Mouse (Mus musculus) limb, embryonic 14.5 days (tissue): ENCODE measurements at regions not wholly inside any gene's neighbourhood (a gene's known extent, or its start where the extent isn't known, plus 50 kb on each side); places are given as distances from the start of the nearest gene placed in this dataset.
A peak's percentile ranks its signal among the peaks of the same experiment; 100 is the strongest.

Experiments used
- ATAC-seq: fragments of 200-750 bp; cut with Nextera tagmentation; 2 replicates; pipeline ENCODE4 v1.8.0; 2017; ENCODE audit warnings: low read depth, moderate number of reproducible peaks, moderate TSS enrichment; ENCODE audit not compliant: low FRiP score
- DNase-seq: peaks from one replicate; pipeline ENCODE4 v3.0.0-alpha.2; 2015; ENCODE audit warnings: low spot score
- H3K27ac ChIP-seq: fragments of 300-500 bp; sonication (generic); replicated peaks from 2 replicates; pipeline ENCODE4 v1.5.1; 2014; ENCODE audit warnings: low read depth, mild to moderate bottlenecking, low read length, moderate library complexity, mixed read lengths
- H3K27me3 ChIP-seq: fragments of 300-500 bp; sonication (generic); 2 replicates; pipeline ENCODE4 v1.6.1; 2014; ENCODE audit warnings: low read length, mixed read lengths; ENCODE audit not compliant: control insufficient read depth, insufficient read depth
- H3K36me3 ChIP-seq: fragments of 300-500 bp; sonication (generic); 2 replicates; pipeline ENCODE4 v1.6.1; 2014; ENCODE audit warnings: mild to moderate bottlenecking, low read length, moderate library complexity, mixed read lengths; ENCODE audit not compliant: control insufficient read depth, insufficient read depth
- H3K4me1 ChIP-seq: fragments of 300-500 bp; sonication (generic); 2 replicates; pipeline ENCODE4 v1.6.1; 2014; ENCODE audit warnings: antibody characterized with exemption, low read length, mixed read lengths; ENCODE audit not compliant: control insufficient read depth, insufficient read depth
- H3K4me2 ChIP-seq: fragments of 300-500 bp; sonication (generic); replicated peaks from 2 replicates; pipeline ENCODE4 v1.6.1; 2014; ENCODE audit warnings: low read depth, mild to moderate bottlenecking, low read length, moderate library complexity; ENCODE audit not compliant: severe bottlenecking
- H3K4me3 ChIP-seq: fragments of 300-500 bp; sonication (generic); replicated peaks from 2 replicates; pipeline ENCODE4 v1.5.1; 2014; ENCODE audit warnings: low read length
- H3K9ac ChIP-seq: fragments of 300-500 bp; sonication (generic); 2 replicates; pipeline ENCODE4 v1.6.1; 2014; ENCODE audit warnings: mild to moderate bottlenecking, low read depth, low read length, moderate library complexity; ENCODE audit not compliant: severe bottlenecking
- H3K9me3 ChIP-seq: fragments of 300-500 bp; sonication (generic); 2 replicates; pipeline ENCODE4 v1.6.1; 2016; ENCODE audit warnings: low read length; ENCODE audit not compliant: control insufficient read depth
- POLR2A ChIP-seq: fragments of 200-500 bp; IDR thresholded peaks from 2 replicates; pipeline ENCODE4 v1.8.0; 2012; ENCODE audit warnings: inconsistent platforms, mild to moderate bottlenecking, moderate library complexity, borderline replicate concordance; ENCODE audit not compliant: insufficient read depth, insufficient read length; ENCODE audit errors: extremely low read depth
- WGBS: fragments of 180-500 bp; shearing (Covaris S2); extraction: QIAGEN DNeasy Blood & Tissue Kit; methylation state at CpG from one replicate; pipeline ENCODE4 v1.1.7; 2014; 5-methylcytosine and 5-hydroxymethylcytosine counted together

DNA sequence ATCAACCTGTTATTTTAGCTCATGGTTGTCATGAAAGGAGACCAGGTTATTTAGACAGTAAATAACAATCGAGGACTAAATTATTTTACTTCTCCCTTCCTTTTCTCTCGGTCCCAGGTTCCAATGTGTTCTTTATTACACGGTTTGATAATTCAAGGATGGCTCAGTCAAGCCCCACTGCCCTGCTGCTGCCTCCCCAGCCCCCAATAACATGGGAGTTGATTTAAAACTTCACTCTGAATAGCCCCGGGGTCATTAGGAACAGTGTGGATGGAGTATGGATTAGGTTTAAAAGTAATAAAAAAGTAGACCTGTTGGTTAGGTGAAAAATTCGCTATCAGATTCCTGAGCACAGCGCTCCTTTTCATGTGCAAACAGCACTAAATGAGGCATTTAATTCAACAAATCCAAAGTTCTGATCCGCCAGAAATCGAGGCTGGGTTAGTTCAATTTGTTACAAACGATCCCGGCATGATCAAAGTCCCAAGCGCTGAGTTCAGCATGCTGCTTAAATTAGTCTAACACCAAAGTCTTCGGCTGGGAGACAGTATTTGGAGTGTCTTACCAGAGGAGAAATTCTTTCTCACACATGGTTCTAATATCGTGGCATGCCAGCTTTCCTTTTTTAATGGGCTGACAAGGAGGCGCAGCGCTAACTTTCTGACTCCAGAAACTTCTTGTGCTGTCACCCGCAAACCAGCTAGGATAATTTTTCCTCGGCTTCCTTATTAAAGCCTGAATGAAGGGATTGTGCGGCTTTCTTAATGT lies 146.5 kb upstream of the Irx3 start:
- Histone ChIP-seq H3K4me3 (peak overlapping the region; percentile 23), H3K36me3 (no peaks in the 10 kb centered on the region), H3K9me3 (no peaks in the 10 kb centered on the region), H3K9ac (no peak overlapping the region), H3K27me3 (peaks cover 50% of the 10 kb centered on the region; the same call in 1 of the 2 replicates), H3K4me2 (peak overlapping the region; percentile 48), H3K27ac (no peak overlapping the region), H3K4me1 (peaks cover 14% of the 10 kb centered on the region)
- DNase-seq, result peak; percentile 74
- peak; percentile 62; the same call in 1 of the 2 replicates for ATAC-seq
- WGBS, result 15% methylated on average over 18 of the region's 18 CpGs
- TF ChIP-seq POLR2A, result no peak

DNA sequence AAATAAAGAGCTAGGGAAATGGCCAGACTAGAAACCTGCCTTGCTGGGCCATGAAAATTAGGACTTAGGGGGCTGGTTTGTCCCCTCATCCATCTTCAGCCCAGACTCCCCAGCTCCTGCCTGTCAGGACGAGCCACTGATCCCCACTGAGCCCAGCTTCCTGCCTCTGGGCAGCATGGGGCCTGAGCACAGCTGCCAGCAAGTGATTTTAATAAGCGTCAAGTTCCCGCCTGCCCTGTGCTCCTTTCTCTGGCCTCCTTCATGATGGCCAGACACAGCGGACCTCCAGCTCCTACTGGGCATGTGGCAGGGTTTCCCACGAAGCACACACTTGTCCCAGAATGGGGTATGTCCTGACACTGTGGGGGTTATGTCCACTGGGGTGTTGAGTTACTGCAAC lies 139.1 kb upstream of the Irx3 start:
- WGBS, result 9% methylated on average over 5 of the region's 5 CpGs
- no peak overlapping the region for H3K4me3 ChIP-seq
- peaks cover 34% of the 10 kb centered on the region; the same call in 1 of the 2 replicates for H3K27me3 ChIP-seq
- H3K9ac ChIP-seq, result no peak overlapping the region
- DNase-seq (no peak), ATAC-seq (no peak)
- no peak overlapping the region for H3K27ac ChIP-seq
- H3K36me3 ChIP-seq, result no peaks in the 10 kb centered on the region
- no peak overlapping the region for H3K4me2 ChIP-seq
- no peaks in the 10 kb centered on the region for H3K9me3 ChIP-seq
- H3K4me1 ChIP-seq, result peaks cover 4% of the 10 kb centered on the region; the same call in 1 of the 2 replicates
- no peak for TF ChIP-seq POLR2A

DNA sequence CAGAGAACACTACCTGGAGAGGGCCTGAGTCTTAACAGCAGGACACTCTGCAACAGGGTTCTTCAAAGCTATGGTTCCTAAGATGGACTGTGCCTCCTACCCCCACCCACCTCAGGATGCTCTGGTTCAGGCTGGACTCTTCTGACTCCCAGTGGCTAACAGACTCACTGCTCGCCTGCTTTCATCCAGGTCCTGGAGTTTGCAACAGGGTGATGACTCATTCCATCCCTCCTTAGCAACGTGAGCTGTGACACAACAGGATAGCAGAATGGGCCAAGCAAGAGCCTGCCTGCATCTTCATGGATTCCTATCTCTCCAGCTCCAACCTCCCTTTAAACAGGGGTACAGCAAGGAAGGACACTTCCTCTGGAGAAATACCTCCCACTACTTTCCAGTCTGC lies 135.4 kb upstream of the Irx3 start:
- peaks cover 37% of the 10 kb centered on the region for H3K27me3 ChIP-seq
- 47% methylated on average over 2 of the region's 2 CpGs for WGBS
- ATAC-seq, result no peak

DNA sequence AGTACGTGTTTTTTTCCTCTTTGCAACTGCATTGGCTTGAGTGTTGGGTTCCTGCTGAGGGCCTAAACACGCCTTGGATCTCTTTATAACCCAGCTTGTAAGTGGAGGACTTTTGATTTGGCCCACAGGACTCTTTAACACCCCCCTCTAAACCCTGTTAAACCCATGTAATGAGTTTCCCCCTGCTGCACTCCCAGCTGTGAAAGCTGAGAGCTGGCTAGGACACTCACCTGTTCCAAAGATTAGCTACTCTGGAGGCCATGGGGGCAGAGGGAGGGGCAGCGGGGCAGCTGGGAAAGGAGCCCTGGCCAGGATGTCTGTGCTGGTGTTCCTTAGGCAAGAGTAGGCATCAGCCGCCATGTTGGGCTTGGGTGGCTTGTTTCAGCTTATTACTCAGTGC lies 128.7 kb upstream of the Irx3 start:
- Histone ChIP-seq H3K27ac (no peak overlapping the region), H3K9ac (no peak overlapping the region), H3K4me2 (no peak overlapping the region), H3K9me3 (no peaks in the 10 kb centered on the region), H3K4me1 (peaks cover 10% of the 10 kb centered on the region; the same call in 1 of the 2 replicates), H3K27me3 (peaks cover 42% of the 10 kb centered on the region), H3K4me3 (no peak overlapping the region), H3K36me3 (no peaks in the 10 kb centered on the region)
- no peak for TF ChIP-seq POLR2A
- ATAC-seq (peak; percentile 83), DNase-seq (peak; percentile 67)
- WGBS, result 40% methylated on average over 4 of the region's 4 CpGs

More for the DNA sequence above, 135.4 kb upstream of the Irx3 start:
- H3K36me3 ChIP-seq, result no peaks in the 10 kb centered on the region
- no peak overlapping the region for H3K4me3 ChIP-seq
- no peak overlapping the region for H3K9ac ChIP-seq
- no peak for TF ChIP-seq POLR2A
- no peaks in the 10 kb centered on the region for H3K9me3 ChIP-seq
- H3K27ac ChIP-seq, result no peak overlapping the region
- no peak overlapping the region for H3K4me2 ChIP-seq
- DNase-seq, result no peak
- peaks cover 4% of the 10 kb centered on the region; the same call in 1 of the 2 replicates for H3K4me1 ChIP-seq

DNA sequence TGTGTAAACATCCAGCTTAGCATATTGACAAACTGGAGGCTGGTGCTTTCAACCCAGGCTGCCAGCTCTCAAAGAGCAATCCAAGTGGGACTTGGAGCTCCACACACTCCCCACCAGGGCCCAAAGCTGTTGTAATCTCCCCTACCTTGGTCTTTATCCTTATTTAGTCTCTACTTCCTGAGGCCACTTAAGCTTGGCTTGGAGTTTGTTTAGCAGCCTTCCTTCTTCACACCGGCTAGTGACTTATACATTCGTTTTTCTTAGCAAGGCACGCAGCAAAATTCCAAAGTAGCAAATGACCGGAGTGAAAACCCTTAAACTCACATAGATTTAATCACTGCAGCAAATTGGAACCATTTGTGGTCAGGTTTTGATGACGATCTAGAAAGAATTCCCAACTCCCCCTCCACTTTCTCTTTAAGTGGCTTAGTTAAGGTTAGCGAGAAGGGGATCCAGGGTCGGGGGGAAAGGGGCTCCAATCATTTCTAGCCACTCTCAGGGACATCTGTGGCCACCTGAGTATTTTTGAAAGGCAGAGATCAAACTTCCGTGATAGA lies 124.2 kb upstream of the Irx3 start:
- H3K4me2 ChIP-seq, result no peak overlapping the region
- ATAC-seq, result no peak
- no peak overlapping the region for H3K27ac ChIP-seq
- H3K36me3 ChIP-seq, result no peaks in the 10 kb centered on the region
- H3K9me3 ChIP-seq, result no peaks in the 10 kb centered on the region
- H3K9ac ChIP-seq, result no peak overlapping the region
- no peak overlapping the region for H3K4me3 ChIP-seq
- DNase-seq, result no peak
- H3K27me3 ChIP-seq, result peaks cover 44% of the 10 kb centered on the region
- peaks cover 10% of the 10 kb centered on the region; the same call in 1 of the 2 replicates for H3K4me1 ChIP-seq
- no peak for TF ChIP-seq POLR2A
- WGBS, result 19% methylated on average over 8 of the region's 8 CpGs
